Mouse (Mus musculus): Measurements from ENCODE around the gene Tubg2. TPM values are rescaled to one million over a fixed set of nuclear protein-coding genes. Genes with fewer than 3 reads are reported as not detected.

The Tubg2 gene
- total and polyA plus RNA-seq, 2 experiments from 2014 or later, result 1.8 TPM; not detected in 1

GRCm38 (mm10) chr11:101169301-101170107 lies 13.8 kb downstream of the Tubg2 start:
- no peak for ATAC-seq (ENCODE audit: insufficient read depth, low read depth)
- H3K27ac ChIP-seq (ENCODE audit: low read depth), result peak overlapping the region; percentile 92; the same call in 1 of the 2 replicates
- no peak for DNase-seq (ENCODE audit: low spot score)

GRCm38 (mm10) chr11:101170354-101170810 lies 14.7 kb downstream of the Tubg2 start, which contains the start of gene Cntnap1:
Cntnap1 (plus strand) TSS chr11:101170523.
- ATAC-seq (ENCODE audit: insufficient read depth, low read depth), result no peak
- H3K36me3 ChIP-seq (replicated peaks; ENCODE audit: control insufficient read depth, insufficient read depth, low read length), result peaks cover 27% of the 10 kb centered on the region
- no peaks in the 10 kb centered on the region for H3K27me3 ChIP-seq (ENCODE audit: control insufficient read depth, insufficient read depth, low read length)
- no peaks in the 10 kb centered on the region for H3K9me3 ChIP-seq (replicated peaks; ENCODE audit: control insufficient read depth, low read length)
- peaks cover 40% of the 10 kb centered on the region for H3K4me1 ChIP-seq (ENCODE audit: control insufficient read depth, insufficient read depth)
- H3K4me2 ChIP-seq (ENCODE audit: low read depth, low read length), result peak within 1 kb of the TSS; percentile 86
- 2% methylated on average over 34 of the region's 35 CpGs for WGBS
- peak within 1 kb of the TSS; percentile 92 for H3K27ac ChIP-seq (ENCODE audit: low read depth)
- peak within 1 kb of the TSS; percentile 80 for H3K4me3 ChIP-seq (ENCODE audit: low read depth, low read length)
- H3K9ac ChIP-seq (replicated peaks; ENCODE audit: low read depth, low read length), result peak within 1 kb of the TSS; percentile 72
- TF ChIP-seq EP300 (IDR thresholded peaks at IDR 0.05; ENCODE audit: low read depth), result no peak
- peak; percentile 3; the same call in 1 of the 2 replicates for TF ChIP-seq CTCF (IDR thresholded peaks at IDR 0.05; ENCODE audit: low read depth)
- DNase-seq (ENCODE audit: low spot score), result no peak

More at GRCm38 (mm10) chr11:101169301-101170107, 13.8 kb downstream of the Tubg2 start:
- peak overlapping the region; percentile 80 for H3K4me3 ChIP-seq (ENCODE audit: low read depth, low read length)
- peak overlapping the region; percentile 72 for H3K9ac ChIP-seq (replicated peaks; ENCODE audit: low read depth, low read length)
- WGBS, result 17% methylated on average over 17 of the region's 17 CpGs
- H3K9me3 ChIP-seq (replicated peaks; ENCODE audit: control insufficient read depth, low read length), result no peaks in the 10 kb centered on the region
- H3K4me1 ChIP-seq (ENCODE audit: control insufficient read depth, insufficient read depth), result peaks cover 31% of the 10 kb centered on the region
- peak overlapping the region; percentile 86 for H3K4me2 ChIP-seq (ENCODE audit: low read depth, low read length)
- peaks cover 36% of the 10 kb centered on the region for H3K36me3 ChIP-seq (replicated peaks; ENCODE audit: control insufficient read depth, insufficient read depth, low read length)
- H3K27me3 ChIP-seq (ENCODE audit: control insufficient read depth, insufficient read depth, low read length), result no peaks in the 10 kb centered on the region
- no peak for TF ChIP-seq CTCF (IDR thresholded peaks at IDR 0.05; ENCODE audit: low read depth)

GRCm38 (mm10) chr11:101170811-101171610 lies 15.3 kb downstream of the Tubg2 start, which contains the start of gene Plekhh3:
Plekhh3 (minus strand) TSS chr11:101171351.
- Histone ChIP-seq H3K9me3 (replicated peaks; ENCODE audit: control insufficient read depth, low read length) (no peaks in the 10 kb centered on the region), H3K27me3 (ENCODE audit: control insufficient read depth, insufficient read depth, low read length) (no peaks in the 10 kb centered on the region), H3K4me2 (ENCODE audit: low read depth, low read length) (peak within 1 kb of the TSS; percentile 86), H3K4me3 (ENCODE audit: low read depth, low read length) (peak within 1 kb of the TSS; percentile 80), H3K9ac (replicated peaks; ENCODE audit: low read depth, low read length) (peak within 1 kb of the TSS; percentile 72), H3K4me1 (ENCODE audit: control insufficient read depth, insufficient read depth) (peaks cover 41% of the 10 kb centered on the region), H3K27ac (ENCODE audit: low read depth) (peak within 1 kb of the TSS; percentile 92), H3K36me3 (replicated peaks; ENCODE audit: control insufficient read depth, insufficient read depth, low read length) (peaks cover 21% of the 10 kb centered on the region)
- WGBS, result under 1% methylated on average over 50 of the region's 50 CpGs
- TF ChIP-seq CTCF (IDR thresholded peaks at IDR 0.05; ENCODE audit: low read depth), result no peak
- TF ChIP-seq EP300 (IDR thresholded peaks at IDR 0.05; ENCODE audit: low read depth), result peak; percentile 34; the same call in 1 of the 2 replicates
- ATAC-seq (ENCODE audit: insufficient read depth, low read depth), result peak; percentile 93
- peak; percentile 99 for DNase-seq (ENCODE audit: low spot score)

GRCm38 (mm10) chr11:101171721-101172433 lies 16.2 kb downstream of the Tubg2 start:
- Histone ChIP-seq H3K4me3 (ENCODE audit: low read depth, low read length) (peak overlapping the region; percentile 52), H3K9me3 (replicated peaks; ENCODE audit: control insufficient read depth, low read length) (no peaks in the 10 kb centered on the region), H3K36me3 (replicated peaks; ENCODE audit: control insufficient read depth, insufficient read depth, low read length) (peaks cover 13% of the 10 kb centered on the region), H3K4me2 (ENCODE audit: low read depth, low read length) (peak overlapping the region; percentile 72), H3K9ac (replicated peaks; ENCODE audit: low read depth, low read length) (peak overlapping the region; percentile 39; the same call in 1 of the 2 replicates), H3K27me3 (ENCODE audit: control insufficient read depth, insufficient read depth, low read length) (peaks cover 5% of the 10 kb centered on the region), H3K4me1 (ENCODE audit: control insufficient read depth, insufficient read depth) (peaks cover 41% of the 10 kb centered on the region), H3K27ac (ENCODE audit: low read depth) (peak overlapping the region; percentile 78)
- WGBS, result under 1% methylated on average over 31 of the region's 31 CpGs
- ATAC-seq (ENCODE audit: insufficient read depth, low read depth) (peak; percentile 39), DNase-seq (ENCODE audit: low spot score) (peak; percentile 75)
- TF ChIP-seq CTCF (IDR thresholded peaks at IDR 0.05; ENCODE audit: low read depth), result no peak
- TF ChIP-seq EP300 (IDR thresholded peaks at IDR 0.05; ENCODE audit: low read depth), result 0 out of 2 replicates have a peak, but pooled peaks have one; percentile 4

GRCm38 (mm10) chr11:101172434-101172815 lies 16.7 kb downstream of the Tubg2 start:
- peak overlapping the region; percentile 52 for H3K4me3 ChIP-seq (ENCODE audit: low read depth, low read length)
- peaks cover 41% of the 10 kb centered on the region for H3K4me1 ChIP-seq (ENCODE audit: control insufficient read depth, insufficient read depth)
- H3K27ac ChIP-seq (ENCODE audit: low read depth), result peak overlapping the region; percentile 78
- 24% methylated on average over 5 of the region's 5 CpGs for WGBS
- H3K9ac ChIP-seq (replicated peaks; ENCODE audit: low read depth, low read length), result peak overlapping the region; percentile 39; the same call in 1 of the 2 replicates
- peaks cover 7% of the 10 kb centered on the region for H3K36me3 ChIP-seq (replicated peaks; ENCODE audit: control insufficient read depth, insufficient read depth, low read length)
- TF ChIP-seq EP300 (IDR thresholded peaks at IDR 0.05; ENCODE audit: low read depth), result no peak
- no peak for TF ChIP-seq CTCF (IDR thresholded peaks at IDR 0.05; ENCODE audit: low read depth)
- DNase-seq (ENCODE audit: low spot score) (no peak), ATAC-seq (ENCODE audit: insufficient read depth, low read depth) (no peak)
- H3K4me2 ChIP-seq (ENCODE audit: low read depth, low read length), result peak overlapping the region; percentile 72
- H3K27me3 ChIP-seq (ENCODE audit: control insufficient read depth, insufficient read depth, low read length), result peaks cover 9% of the 10 kb centered on the region
- H3K9me3 ChIP-seq (replicated peaks; ENCODE audit: control insufficient read depth, low read length), result no peaks in the 10 kb centered on the region
